Mouse (Mus musculus): Measurements from ENCODE around the gene Mapk10.
A peak's percentile ranks its signal among the peaks of the same experiment; 100 is the strongest.
"Not testable (repeated sequence)": the region's sequence is repeated elsewhere in the genome, so short reads cannot be mapped to it uniquely, and the experiment has no call there.

Mapk10 gene

DNA sequence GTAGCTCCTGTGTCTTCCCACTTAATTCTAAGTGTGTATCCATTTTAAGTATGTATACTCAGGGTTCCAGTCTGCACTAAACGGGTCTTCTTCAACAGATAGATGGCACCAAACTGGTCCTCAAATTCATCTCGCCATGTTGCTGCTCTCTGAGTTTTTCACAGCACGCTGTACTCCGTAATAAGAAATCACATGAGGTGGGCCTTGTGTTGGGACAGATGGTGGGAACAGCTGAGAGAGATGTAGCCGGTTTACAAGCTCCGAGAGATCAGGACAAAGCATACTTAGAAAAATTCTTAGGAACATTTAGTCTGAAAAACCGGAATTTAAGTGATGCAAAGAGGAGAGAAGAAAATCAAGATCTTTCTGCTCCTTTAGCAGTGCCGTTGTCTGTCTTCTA, 257.7 kb downstream of the Mapk10 start:
- no peak for DNase-seq (ENCODE audit: low read depth)

DNA sequence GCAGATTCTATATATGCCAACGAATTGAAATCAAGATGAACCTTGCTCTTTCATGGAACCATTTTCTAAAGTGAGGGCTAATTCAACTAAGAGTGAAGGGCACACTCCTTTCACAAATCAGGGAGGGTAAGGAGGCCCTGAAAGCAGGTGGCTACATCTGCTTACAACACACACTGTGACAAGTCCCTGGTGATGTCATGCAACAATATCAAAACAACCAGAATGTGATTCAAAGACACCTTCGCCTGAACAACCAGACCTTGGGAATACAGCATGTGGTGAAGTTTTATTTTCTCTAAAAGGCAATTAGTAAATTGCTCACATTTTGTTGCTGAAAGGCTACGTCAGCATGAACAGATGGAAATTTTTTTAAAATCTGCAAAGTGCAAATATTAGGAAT, 258.2 kb downstream of the Mapk10 start:
- no peak for DNase-seq (ENCODE audit: low read depth)

DNA sequence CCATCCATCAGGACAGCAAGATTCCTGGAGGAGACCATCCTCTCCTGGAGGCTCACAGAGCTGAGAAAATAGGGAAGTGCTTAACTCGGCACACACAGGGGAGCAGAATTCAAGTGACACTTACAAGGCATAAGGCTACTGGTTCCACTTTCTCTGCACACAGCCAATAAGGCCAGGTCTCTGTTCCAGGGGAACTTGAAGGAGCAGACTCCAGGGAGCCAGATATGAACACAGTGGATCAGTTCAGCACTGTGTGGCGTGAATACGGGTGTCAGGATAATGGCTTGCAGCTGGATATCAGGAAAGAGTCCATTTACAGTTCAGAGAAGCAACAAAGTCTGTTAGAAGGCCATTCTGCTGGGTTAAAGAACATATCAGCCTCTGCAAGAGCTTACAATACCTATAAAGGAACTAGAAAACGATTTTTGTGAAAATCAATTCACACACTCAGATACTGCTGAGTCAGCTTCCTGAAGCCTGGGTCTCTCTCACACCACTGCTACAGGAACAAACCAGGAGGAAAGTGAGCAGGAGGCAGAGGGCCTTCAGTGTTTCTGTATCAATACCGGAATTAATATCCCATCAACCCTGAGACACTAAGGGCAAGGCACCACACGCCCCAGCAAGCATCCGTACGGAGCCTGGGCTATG, 263.9 kb downstream of the Mapk10 start:
- no peak for DNase-seq (ENCODE audit: low read depth)

DNA sequence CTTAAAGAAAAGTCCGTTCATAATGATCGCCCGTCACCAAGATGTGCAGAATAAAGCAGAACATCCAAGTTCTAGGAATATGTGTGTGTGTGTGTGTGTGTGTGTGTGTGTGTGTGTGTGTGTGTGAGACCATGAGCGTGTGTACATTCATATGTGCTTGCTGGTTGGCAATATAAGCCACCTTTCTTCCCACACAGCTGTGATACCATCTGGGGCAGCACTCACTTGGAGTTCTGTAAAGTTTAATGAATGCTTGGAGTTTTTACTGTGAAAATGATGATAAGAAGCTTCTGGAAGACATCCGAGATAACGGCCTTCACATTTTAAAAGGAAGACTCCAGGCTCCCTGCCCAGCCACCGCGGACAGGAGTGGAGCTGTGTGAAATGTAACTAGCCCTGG, 264.5 kb downstream of the Mapk10 start:
- DNase-seq (ENCODE audit: low read depth), result no peak

DNA sequence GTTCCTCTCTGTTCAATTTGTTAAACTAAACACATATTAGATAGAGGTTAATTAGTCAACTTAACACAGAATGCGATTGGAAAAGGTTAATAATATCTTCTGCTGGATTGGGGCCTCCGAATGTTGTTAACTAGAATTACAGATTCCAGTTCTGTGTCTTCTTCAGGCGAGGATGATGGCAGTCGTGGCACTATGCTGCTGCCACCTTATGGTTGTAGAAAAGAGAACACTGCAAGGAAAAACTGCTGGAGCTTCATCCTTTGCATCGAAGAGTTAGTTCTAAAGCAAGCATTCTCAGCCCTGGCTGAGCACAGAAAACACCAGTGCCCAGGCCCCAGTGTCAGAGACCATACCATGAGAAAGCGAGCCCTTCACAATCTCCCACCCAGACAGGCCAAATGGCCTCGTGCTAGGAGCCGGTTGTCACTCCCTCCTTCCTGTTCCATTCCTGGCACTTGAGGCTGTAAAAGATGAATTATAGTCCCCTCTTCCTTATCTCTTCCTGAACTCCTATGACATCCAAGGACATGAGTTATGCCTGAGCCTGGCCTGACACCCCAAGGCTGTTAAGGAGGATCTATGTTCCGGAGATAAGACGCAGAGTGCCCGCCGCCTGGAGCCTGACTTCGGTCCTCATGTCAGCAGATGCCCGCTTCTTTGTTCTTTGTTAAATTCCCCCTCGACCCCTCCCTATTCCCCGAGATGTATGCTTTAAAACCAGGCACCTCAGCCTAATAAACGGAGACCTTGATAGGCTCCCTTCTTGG, 267.1 kb downstream of the Mapk10 start:
- DNase-seq (ENCODE audit: low read depth), result not testable (repeated sequence)

DNA sequence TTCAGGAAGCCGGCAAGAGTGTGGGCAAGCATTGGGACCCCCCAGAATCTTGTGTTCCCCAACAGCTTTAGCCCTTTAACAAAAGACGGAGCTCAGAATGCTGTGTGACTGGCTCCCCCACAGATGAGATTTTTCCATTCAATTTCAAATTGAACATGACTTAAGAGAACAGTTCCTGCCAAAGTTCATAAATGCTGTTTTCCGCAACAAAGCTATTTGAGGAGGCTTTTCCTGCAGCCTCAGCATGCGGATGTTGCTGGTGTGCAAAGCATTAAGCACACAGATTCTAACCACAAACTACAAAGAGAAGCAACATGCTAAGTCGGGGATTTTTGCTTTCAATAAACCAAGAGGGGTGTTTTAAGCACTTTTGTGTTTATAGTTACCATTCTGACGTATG, 281.0 kb downstream of the Mapk10 start:
- DNase-seq (ENCODE audit: low read depth), result no peak

DNA sequence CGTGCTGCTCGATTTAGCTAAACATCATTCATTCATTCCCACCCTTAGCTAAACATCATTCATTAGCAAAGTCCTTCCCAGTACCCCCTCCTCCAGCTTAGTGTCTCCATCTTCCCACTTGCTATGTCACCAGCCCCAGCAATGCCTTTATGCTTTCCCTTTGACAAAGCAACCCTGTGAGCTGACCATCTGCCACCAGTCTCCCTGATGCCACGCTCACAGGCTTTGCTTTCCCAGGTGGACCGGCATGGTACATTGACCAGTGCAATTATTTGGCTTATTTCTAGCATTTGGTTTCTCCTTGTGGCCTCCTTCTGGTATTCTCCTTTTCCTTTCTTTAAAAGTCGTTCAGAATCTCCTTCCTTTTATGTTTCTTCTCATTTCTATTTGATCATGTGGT, 284.3 kb downstream of the Mapk10 start:
- DNase-seq (ENCODE audit: low read depth), result no peak

DNA sequence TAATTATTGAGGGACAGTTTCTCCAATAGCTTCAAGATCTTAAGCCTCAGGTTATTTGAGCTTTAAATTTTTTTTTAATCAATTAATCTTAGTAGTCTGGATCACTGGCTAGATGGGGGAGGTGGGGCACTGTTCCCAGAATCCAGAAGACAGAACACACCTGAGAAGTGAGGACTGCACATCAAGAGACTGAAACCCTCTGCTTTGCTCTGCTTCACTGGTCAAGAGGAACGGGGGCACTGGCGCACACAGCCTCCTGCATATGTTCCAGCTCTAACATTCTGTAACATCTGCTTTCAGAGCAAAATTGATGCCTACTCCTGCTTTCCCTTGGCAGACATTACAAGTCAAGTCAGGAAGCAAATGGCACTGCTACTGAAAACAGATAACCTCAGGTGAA, 290.9 kb downstream of the Mapk10 start:
- no peak for DNase-seq (ENCODE audit: low read depth)

DNA sequence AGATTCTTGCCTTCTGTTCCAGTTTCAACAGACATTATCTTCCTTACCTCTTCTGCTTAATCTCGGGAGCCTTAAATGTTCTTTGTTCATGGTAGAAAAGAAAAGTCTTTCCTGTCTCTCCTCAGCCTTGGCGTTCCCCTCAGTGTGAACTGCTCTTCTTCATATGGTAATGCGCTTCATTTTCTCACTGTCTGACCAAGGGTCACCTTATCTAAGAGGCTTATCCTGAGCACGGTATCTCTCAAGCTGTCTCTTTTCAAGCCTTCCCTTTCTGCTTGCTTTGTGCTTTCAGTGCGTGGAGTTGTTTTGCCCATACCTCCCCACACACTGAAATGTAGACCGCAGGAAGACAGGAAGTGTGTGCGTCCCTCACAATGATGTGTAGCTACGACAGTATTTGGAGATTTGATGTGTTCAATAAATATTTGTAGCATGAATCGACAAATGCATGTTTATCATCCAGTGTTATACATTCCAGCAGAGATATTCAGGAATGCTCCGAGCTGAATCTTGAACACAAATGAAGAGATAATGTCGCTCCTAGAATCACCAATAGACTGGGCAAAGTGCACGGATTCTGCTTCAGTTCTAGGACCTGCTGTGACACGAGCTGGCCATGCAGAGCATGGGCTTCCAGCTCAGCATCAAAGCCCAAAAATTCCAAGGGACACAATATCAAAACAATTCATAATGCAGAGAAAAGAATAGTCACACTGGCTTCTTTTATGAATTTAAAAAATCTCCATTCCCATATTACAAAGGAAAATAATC, 305.5 kb downstream of the Mapk10 start:
- no peak for DNase-seq (ENCODE audit: low read depth)

DNA sequence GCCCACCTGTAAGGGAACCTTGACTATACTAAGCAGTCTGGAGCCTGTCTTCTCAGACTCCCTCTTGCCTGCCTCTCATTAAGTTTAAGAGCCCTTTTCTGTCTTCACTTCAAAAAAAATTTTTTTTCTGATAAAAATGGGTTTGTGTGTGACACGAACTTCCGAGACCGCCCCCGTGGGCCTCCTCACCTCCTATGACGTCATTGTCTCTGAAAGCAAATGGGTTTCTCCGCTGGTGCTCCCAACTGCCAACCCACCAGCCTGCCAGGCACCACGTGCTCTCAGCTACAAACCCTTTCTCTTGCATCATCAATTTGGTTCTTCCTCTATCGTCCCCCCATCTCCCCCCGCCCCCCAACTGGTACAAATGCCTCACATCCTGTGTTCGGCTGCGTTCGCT, 307.1 kb downstream of the Mapk10 start:
- DNase-seq (ENCODE audit: low read depth), result no peak

DNA sequence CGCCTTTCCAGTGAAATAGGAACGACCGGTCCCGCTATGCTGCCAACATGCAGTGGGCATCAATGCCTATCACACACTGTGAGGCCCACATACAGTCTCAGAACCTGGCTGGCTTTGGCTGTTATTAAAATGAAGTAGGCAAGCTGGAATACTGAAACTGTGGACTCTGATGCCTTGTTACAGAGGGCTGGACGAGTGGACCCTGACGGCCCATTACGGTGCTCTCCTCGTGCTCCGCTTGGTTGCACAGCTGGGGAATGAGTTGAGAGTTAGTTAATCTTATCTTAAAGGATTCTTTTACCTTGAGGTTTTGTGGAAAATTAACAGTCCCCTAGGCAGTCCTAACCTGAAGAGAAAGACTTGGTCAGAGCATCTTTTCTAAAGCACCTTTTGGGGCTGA, 307.6 kb downstream of the Mapk10 start:
- no peak for DNase-seq (ENCODE audit: low read depth)

DNA sequence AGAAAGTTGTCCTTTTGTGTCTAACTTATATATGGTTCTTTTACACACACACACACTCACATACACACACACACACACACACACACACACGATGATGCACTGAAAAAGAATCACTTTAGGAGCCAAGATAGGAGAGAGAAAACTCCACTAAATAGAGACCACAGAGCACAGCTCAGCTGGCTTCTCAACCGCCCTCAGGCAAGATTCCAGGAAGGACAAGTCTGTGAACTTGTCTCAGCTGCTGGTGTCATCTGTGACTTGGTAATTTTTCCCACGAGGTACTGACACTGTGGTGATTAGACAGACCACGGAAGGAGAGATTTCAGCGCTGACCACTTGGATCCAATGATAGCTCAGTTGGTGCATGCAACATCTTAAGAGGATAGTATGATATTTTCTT, 310.0 kb downstream of the Mapk10 start:
- no peak for DNase-seq (ENCODE audit: low read depth)

DNA sequence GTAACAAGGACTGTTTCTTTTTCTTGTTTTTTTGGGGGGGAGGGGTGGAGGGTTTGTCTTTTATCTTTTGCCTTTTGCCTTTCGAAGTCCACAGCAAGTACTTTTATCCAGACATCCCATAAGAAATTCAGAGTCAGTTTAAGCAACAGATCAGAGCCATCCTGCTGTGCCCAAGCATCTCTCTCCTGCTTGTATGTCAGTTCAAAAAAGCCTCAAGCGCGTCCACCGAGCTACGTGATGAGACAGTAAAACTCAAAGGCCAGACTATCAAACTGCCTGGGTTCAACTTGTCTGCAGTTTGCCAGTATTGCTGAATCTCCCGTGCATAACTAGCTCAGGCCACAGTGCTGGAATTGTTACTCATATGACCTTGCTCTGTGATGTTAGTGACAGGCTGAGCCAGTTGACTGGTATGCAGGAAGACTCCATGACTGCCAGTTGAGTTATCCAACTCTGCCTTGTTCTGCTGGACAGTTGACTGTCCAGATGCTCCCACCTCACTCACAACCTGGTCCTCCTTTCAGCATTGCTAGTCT, 311.4 kb downstream of the Mapk10 start:
- no peak for DNase-seq (ENCODE audit: low read depth)

DNA sequence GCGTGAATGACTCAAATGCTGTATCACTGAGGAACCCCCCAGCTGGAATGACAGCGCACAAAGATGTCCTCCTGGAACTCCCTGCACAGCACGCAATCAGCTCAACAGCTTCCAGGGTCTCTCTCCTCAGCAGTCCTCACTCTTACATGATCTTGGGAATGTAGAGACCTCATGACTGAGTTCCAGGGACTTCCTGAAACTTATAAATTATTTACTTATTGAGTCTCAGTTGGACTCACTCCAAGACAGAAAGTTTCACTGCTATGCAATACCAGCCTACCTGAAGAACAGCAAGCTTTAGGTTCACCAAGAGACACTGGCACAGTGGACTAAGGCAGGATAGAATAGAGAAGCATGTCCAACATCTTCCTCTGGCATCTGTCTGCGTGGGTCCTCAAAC, 312.8 kb downstream of the Mapk10 start:
- no peak for DNase-seq (ENCODE audit: low read depth)

DNA sequence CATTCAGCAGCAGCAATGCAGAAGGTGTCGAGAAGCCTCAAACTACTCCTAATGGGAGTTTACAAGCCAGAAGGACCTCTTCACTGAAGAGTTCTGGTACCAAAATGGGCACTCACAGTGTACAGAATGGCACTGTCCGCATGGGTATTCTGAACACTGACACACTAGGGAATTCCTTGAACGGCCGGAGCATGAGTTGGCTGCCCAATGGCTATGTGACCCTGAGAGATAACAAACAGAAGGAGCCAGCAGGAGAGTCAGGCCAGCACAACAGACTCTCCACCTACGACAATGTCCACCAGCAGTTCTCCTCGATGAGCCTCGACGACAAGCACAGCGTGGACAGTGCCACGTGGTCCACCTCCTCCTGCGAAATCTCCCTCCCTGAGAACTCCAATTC, 318.9 kb downstream of the Mapk10 start:
- DNase-seq (ENCODE audit: low read depth), result no peak

DNA sequence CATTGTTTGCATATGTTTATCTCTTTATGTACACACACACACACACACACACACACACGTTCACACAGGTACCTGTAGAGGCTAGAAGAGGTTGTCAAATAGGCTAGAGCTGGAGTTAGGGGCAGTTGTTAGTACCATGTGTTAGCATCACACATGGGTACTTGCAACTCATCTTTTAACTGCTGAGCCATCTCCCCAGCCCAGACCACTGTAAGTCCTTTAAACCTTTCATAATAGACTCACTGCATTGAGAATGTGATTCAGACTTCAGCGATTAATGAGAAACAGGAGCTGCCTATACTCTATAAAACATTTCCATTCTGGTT, 322.0 kb downstream of the Mapk10 start:
- DNase-seq (ENCODE audit: low read depth), result no peak

DNA sequence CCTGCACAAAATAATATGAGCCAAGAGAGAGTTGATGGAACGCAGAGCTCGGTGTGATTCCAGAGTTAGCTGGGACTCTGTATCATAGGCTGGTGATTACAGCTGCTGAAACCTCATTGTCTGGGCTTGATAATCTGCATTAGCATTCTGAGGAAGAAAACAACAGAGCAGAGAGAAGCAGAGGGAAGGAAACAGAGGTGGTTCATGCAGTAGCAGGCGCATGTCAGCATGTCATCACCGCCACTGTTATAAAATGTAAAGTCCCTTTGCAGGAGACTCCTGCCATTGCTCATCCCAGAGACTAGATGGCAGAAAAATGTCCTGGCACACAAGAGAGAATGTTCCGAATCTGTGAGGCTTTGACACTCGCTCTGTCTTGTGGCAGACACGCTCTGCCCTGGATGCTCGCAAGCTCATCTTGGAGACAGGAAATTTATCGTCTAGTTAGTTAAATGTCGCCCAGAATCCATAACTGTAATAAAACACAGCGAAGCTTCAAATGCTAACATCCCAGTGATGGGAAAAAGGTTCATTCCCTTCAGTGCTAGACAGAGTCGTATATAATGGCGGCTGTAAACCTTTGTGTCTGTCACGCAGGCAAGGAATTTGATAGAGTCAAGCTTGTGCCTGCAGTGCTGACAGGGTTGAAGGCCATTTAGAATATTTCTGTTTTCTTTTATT, 322.5 kb downstream of the Mapk10 start:
- no peak for DNase-seq (ENCODE audit: low read depth)

DNA sequence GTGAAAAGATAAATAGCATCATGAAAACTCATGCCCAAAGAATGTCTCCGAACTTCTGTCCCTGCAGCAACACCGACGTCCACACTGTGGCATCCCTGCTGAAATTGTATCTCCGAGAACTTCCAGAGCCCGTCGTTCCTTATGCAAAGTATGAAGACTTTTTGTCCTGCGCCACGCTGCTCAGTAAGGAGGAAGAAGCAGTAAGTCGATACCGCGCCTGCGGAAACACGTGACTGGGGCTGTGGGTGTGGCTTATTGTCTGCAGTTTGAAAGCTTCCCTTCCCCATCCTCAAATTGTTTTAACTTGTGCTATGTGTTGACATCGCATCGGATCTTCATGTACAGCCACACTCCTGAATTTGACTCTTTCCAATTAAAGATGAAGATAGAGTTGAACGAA, 335.5 kb downstream of the Mapk10 start:
- peak; percentile 1 for DNase-seq (ENCODE audit: low read depth)

DNA sequence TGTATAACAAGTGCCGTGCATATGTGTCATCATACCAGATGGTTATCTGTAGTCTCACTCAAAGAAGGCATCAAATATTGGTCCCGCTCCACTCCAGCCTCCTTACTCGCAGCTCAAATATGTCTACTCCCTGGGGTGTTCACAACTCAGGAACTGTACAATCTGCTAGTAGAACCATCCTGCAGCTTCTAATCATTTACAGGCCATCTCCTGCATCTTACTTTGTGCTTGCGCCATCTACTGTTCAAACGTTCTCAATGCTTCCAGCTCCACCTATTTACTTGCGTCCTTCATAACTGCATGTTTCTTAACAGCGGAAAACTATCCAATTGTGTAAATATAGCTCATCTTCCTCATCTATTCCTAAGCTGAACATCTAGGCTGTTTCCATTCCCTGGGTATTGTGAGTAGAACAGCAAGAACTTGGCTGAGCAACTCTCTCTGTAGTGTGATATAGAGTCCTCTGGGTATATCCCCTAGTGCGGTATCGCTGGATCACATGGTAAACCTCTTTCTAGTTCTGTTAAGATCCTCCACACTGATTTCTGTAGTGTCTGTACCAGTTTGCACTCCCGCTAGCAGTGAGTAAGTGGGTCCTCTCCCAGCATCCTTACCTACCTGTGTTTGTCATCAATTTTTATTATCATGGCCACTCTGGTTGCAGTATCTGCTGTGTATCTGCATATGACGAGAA, 336.4 kb downstream of the Mapk10 start:
- DNase-seq (ENCODE audit: low read depth), result peak; percentile 46

DNA sequence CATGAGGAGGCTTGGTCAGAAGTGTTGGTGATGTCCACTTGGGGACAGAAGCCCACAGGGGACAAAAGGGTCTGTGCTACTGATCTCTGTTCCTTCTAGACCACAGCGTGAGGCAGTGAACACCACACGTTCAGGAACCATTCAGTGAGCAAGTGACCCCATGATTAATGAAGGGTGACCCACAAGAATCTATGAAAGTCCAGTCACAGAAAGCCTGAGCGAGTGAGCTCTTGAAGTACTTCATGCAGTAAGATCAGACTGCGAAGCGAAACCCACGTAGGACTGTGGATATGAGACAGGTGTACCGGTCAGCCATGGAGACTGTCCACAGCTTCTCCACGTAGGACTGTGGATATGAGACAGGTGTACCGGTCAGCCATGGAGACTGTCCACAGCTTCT, 338.1 kb downstream of the Mapk10 start:
- not testable (repeated sequence) for DNase-seq (ENCODE audit: low read depth)

DNA sequence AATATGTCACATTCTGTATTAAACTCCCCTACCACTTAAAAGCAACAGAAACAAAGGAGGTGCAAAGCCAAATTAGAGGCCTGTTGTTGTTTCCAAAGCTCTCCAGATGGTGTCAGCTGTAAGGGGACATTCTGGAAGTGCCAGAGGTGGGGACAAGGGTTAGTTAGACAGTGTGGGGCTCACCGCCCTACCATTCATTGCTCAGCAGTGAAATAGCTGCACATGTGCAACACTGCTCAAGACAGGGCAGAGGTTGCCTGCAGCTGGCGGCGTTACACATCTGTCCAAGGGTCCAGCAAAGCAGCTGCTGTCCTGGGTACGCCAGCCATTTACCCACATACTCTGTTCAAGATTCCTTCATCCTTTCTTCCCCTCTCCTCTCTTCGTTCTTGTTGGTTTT, 342.9 kb downstream of the Mapk10 start:
- no peak for DNase-seq (ENCODE audit: low read depth)

DNA sequence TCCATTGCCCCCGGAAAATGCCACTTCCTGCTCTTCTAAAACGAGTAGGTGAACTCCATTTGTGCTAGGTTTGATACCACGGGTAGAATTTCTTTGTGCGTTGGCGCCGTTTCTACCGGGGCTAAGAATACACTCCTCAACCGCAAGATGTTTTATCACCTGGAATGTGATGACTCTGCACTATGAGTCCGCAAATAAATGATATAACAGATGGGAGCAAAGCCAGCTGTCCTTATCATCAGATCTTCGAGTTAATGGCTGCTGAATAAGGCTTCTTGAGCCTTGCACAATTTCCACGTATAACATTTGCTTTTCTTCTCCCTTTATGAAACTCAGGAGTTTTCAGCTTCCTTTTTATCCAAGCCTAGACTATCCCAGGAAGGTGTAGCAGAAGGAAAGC, 351.4 kb downstream of the Mapk10 start:
- DNase-seq (ENCODE audit: low read depth), result no peak

All from induced T-regulatory cell, adult 2 months (primary cell).